Mouse (Mus musculus): Measurements from ENCODE around the gene Neu1.
"Not testable (repeated sequence)": the region's sequence is repeated elsewhere in the genome, so short reads cannot be mapped to it uniquely, and the experiment has no call there.

The Neu1 gene

GRCm38 (mm10) chr17:34960702-34961493 is 29.8 kb downstream of the Neu1 start:
- ATAC-seq (ENCODE audit: insufficient number of reproducible peaks, low FRiP score, low TSS enrichment): no peak

GRCm38 (mm10) chr17:34962125-34962524 is 31.1 kb downstream of the Neu1 start:
- no peak for ATAC-seq (ENCODE audit: insufficient number of reproducible peaks, low FRiP score, low TSS enrichment)

GRCm38 (mm10) chr17:34962841-34963240 is 31.8 kb downstream of the Neu1 start:
- no peak for ATAC-seq (ENCODE audit: insufficient number of reproducible peaks, low FRiP score, low TSS enrichment)

GRCm38 (mm10) chr17:34964640-34965049 is 33.6 kb downstream of the Neu1 start:
- no peak for ATAC-seq (ENCODE audit: insufficient number of reproducible peaks, low FRiP score, low TSS enrichment)

- ATAC-seq (ENCODE audit: insufficient number of reproducible peaks, low FRiP score, low TSS enrichment): no peak
Measured at GRCm38 (mm10) chr17:34965627-34966026, 34.6 kb downstream of the Neu1 start.

GRCm38 (mm10) chr17:34969822-34970221 is 38.8 kb downstream of the Neu1 start, which contains the start of gene Gm20481:
TSS of gene Gm20481 (plus strand) at chr17:34969912.
- ATAC-seq (ENCODE audit: insufficient number of reproducible peaks, low FRiP score, low TSS enrichment): not testable (repeated sequence)

- not testable (repeated sequence) for ATAC-seq (ENCODE audit: insufficient number of reproducible peaks, low FRiP score, low TSS enrichment)
Measured at GRCm38 (mm10) chr17:34970850-34971249, 39.8 kb downstream of the Neu1 start.

- ATAC-seq (ENCODE audit: insufficient number of reproducible peaks, low FRiP score, low TSS enrichment): not testable (repeated sequence)
Measured at GRCm38 (mm10) chr17:34971694-34972068, 40.6 kb downstream of the Neu1 start.

- peak; percentile 96 for ATAC-seq (ENCODE audit: insufficient number of reproducible peaks, low FRiP score, low TSS enrichment)
Measured at GRCm38 (mm10) chr17:34972069-34972749, 41.2 kb downstream of the Neu1 start, which contains the start of the genes Hspa1a and Hspa1l. TSS of gene Hspa1a (minus strand) at chr17:34972156. TSS of gene Hspa1l (plus strand) at chr17:34972703.

- no peak for ATAC-seq (ENCODE audit: insufficient number of reproducible peaks, low FRiP score, low TSS enrichment)
Measured at GRCm38 (mm10) chr17:34975581-34976492, 44.8 kb downstream of the Neu1 start.

GRCm38 (mm10) chr17:34977000-34977399 is 45.9 kb downstream of the Neu1 start:
- ATAC-seq (ENCODE audit: insufficient number of reproducible peaks, low FRiP score, low TSS enrichment): no peak

- ATAC-seq (ENCODE audit: insufficient number of reproducible peaks, low FRiP score, low TSS enrichment): no peak
Measured at GRCm38 (mm10) chr17:34978239-34978638, 47.2 kb downstream of the Neu1 start.

- ATAC-seq (ENCODE audit: insufficient number of reproducible peaks, low FRiP score, low TSS enrichment): no peak
Measured at GRCm38 (mm10) chr17:34979631-34980030, 48.6 kb downstream of the Neu1 start.

GRCm38 (mm10) chr17:34980655-34981054 is 49.6 kb downstream of the Neu1 start:
- no peak for ATAC-seq (ENCODE audit: insufficient number of reproducible peaks, low FRiP score, low TSS enrichment)

GRCm38 (mm10) chr17:34981690-34982180 is 50.7 kb downstream of the Neu1 start, which contains the start of gene Lsm2:
TSS of gene Lsm2 (plus strand) at chr17:34981862.
- peak; percentile 86; the same call in 1 of the 2 replicates for ATAC-seq (ENCODE audit: insufficient number of reproducible peaks, low FRiP score, low TSS enrichment)

- ATAC-seq (ENCODE audit: insufficient number of reproducible peaks, low FRiP score, low TSS enrichment): no peak
Measured at GRCm38 (mm10) chr17:34982328-34982727, 51.3 kb downstream of the Neu1 start.

- no peak for ATAC-seq (ENCODE audit: insufficient number of reproducible peaks, low FRiP score, low TSS enrichment)
Measured at GRCm38 (mm10) chr17:34984218-34984617, 53.2 kb downstream of the Neu1 start.
